Mouse (Mus musculus): ENCODE data around the gene H2afb2. TPM values are rescaled to one million over a fixed set of nuclear protein-coding genes. Genes with fewer than 3 reads are reported as not detected.

H2afb2 gene
- not detected for polyA plus RNA-seq (2014; fragmentation: Illumina TruSeq; extraction: RNeasy Lipid Tissue Mini Kit (QIAGEN cat#74804); ENCODE audit: low read depth, low replicate concordance)

DNA sequence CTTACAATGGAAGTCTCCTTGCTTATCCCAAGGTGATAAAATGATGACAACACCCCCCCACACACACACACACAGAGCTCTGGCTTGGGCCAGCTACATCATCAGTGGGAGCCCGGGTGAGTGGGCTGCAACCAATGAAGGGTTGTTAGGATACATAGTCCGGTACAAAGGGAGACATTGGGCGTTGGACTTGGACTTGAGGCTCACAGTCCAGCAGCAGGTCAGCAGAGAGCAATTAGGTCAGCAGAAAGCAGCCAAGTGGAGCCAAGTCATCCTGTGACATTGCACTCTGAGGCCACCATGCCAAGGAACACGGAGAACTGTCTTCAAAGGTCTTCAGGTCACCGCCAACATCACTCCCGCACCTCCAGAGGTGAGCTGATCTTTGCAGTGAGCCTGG, at the start of gene H2afb2:
TSS of gene H2afb2 (plus strand) at position 301 of the 400 bp plus-strand sequence.

Other genes with a start within 250 kb of the H2afb2 start
- gene Cpxcr1, start 232.2 kb upstream of the H2afb2 start, polyA plus RNA-seq (2014; fragmentation: Illumina TruSeq; extraction: RNeasy Lipid Tissue Mini Kit (QIAGEN cat#74804); ENCODE audit: low read depth, low replicate concordance) = 0.76 TPM

Data from adipose tissue, adult 10 weeks (tissue).